Mouse (Mus musculus) CD4-positive helper T cell, adult 2 months (primary cell): ENCODE measurements around the gene Defa32.
"Not testable (repeated sequence)": the region's sequence is repeated elsewhere in the genome, so short reads cannot be mapped to it uniquely, and the experiment has no call there.

Experiments
- DNase-seq: peaks from one replicate; pipeline ENCODE4 v3.0.0-alpha.2; 2012; ENCODE audit warnings: low read depth, missing footprints, low spot score

The Defa32 gene

DNA sequence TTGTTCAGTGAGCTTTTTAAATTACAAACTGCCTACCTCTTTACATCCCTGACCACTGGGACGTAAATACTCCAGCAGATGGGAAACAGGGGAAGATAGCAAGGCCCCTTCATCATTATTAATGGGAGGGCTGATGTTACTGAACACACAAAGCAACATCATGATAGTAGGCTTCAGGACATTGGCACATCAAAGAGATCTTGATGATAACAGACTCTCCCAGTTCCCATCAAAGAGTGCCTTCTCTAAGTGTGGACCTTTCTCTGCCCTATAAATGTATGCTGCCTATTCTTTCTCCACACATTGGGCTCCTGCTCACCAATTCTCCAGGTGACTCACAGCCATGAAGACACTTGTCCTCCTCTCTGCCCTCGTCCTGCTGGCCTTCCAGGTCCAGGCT is at the start of gene Defa32:
Gene Defa32, plus strand, starts transcription at position 301 of the 400 bp plus-strand sequence.
- DNase-seq: not testable (repeated sequence)

- not testable (repeated sequence) for DNase-seq
Observed at GRCm38 (mm10) chr8:21508958-21509357, 19.9 kb upstream of the Defa32 start, which contains the start of gene Defa20. Gene Defa20, plus strand, starts transcription at chr8:21509258.

DNA sequence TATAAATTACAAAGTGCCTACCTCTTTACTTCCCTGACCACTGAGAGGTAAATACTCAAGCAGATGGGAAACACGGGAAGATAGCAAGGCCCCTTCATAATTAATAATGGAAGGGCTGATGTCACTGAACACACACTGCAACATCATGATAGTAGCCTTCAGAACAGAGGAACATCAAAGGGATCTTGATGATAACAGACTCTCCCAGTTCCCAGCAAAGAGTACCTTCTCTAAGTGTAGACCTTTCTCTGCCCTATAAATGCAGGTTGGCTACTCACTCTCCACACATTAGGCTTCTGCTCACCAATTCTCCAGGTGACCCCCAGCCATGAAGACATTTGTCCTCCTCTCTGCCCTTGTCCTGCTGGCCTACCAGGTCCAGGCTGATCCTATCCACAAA is 36.3 kb downstream of the Defa32 start, which contains the start of gene Defa37:
Gene Defa37, plus strand, starts transcription at position 301 of the 400 bp plus-strand sequence.
- not testable (repeated sequence) for DNase-seq
